Mouse (Mus musculus) left cerebral cortex, adult 2 months (tissue): ENCODE results near the gene Kncn. TPM values are rescaled to one million over a fixed set of nuclear protein-coding genes. Genes with fewer than 3 reads are reported as not detected.

ENCODE experiments used
- DNase-seq, 2 experiments: peaks; one replicate each; pipeline ENCODE4 v3.0.0; 2021 to 2022; ENCODE audit warnings: low spot score in 2 of 2, mixed read lengths in 1 of 2; ENCODE audit errors: extremely low spot score in 1 of 2
- H3K27ac ChIP-seq: fragments of 200-600 bp; 2 replicates; pipeline ENCODE4 v1.8.1; 2022
- H3K4me3 ChIP-seq: fragments of 200-600 bp; 2 replicates; pipeline ENCODE4 v1.8.1; 2022
- CTCF ChIP-seq: fragments of 200-600 bp; IDR thresholded peaks from 2 replicates; pipeline ENCODE4 v1.8.1; 2022; ENCODE audit warnings: antibody characterized with exemption, mild to moderate bottlenecking, moderate library complexity
- intact Hi-C: fragments of 180-260 bp; cut with DNase I; formaldehyde crosslinking; loops from one replicate; pipeline ENCODE4 v1.15.1; 2025
- total RNA-seq, 2 experiments: library from RNA; stranded (reverse); gene quantifications; 2 replicates each; pipeline ENCODE4 v1.2.3; 2021

The Kncn gene
- total RNA-seq, 2 experiments from 2014 or later, result 0.45 to 0.70 TPM

DNA sequence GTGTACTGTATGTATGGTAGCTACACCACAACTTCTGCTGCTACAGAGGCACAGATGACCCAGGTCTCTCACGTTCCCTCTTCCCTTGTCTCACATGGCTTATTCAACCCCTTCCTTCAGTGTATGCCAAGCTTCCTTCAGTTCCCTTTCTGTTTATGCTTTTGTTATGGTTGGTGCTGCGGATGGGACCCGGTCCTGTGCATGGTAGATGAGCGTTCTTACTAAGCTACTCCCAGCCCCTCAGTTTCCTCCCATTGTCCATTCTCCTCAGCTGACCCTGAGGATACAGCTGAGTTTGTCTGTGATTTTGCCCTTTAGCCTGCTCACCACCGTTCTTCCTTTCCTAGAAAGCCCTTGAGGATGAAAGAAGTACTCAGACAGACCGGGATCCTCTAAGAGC lies 32.6 kb upstream of the Kncn start:
- Histone ChIP-seq H3K4me3 (no peak overlapping the region), H3K27ac (no peak overlapping the region)
- no peak for DNase-seq
- no peak for TF ChIP-seq CTCF
- intact Hi-C loops, result no loop called here

GRCm38 (mm10) chr4:115855100-115855499 lies 29.1 kb upstream of the Kncn start:
- intact Hi-C loops, result no loop called here
- Histone ChIP-seq H3K4me3 (no peak overlapping the region), H3K27ac (no peak overlapping the region)
- TF ChIP-seq CTCF, result no peak
- DNase-seq, result no peak

DNA sequence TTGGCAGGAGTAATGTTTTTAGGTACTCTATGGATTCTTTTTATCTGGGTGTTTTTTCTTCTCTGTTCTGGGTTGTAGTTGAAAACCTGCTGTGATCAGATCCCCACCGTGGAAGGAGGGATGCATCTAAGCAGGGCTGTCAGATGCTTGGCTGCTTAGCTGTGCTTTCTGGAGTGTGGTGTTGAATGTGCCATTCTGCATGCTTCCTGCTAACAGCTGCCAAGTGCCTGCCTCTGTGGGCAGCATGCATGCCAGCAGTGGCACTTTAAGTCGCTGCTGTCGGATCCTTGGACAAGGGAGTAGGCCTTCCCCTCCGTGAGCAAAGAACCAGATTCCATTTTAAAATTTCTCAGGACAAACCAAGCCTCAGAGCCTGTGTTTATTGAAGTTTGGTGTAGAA lies 28.6 kb upstream of the Kncn start:
- TF ChIP-seq CTCF, result no peak
- DNase-seq, result no peak
- Histone ChIP-seq H3K27ac (no peak overlapping the region), H3K4me3 (no peak overlapping the region)
- intact Hi-C loops, result no loop called here

DNA sequence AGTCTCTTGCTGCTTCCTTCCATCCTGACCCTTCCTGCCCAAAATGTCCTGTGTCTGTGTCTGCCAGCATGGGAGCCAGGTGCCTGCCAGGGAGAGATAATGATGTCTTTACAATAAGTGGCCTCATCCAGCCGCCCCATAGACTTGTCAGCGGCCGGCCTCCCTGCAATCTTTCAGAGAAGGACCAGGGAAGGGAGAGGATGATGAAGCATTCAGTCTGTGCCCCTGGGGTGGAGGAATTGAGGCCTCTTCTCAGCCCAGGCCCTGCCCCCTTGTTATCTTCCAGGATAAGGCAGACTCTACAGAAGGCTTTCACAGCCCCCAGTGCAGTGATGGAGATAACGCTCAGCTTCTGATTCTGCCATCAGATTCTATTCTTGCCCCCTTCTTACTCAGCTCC lies 27.9 kb upstream of the Kncn start:
- Histone ChIP-seq H3K27ac (no peak overlapping the region), H3K4me3 (no peak overlapping the region)
- intact Hi-C loops, result no loop called here
- no peak for DNase-seq
- no peak for TF ChIP-seq CTCF

DNA sequence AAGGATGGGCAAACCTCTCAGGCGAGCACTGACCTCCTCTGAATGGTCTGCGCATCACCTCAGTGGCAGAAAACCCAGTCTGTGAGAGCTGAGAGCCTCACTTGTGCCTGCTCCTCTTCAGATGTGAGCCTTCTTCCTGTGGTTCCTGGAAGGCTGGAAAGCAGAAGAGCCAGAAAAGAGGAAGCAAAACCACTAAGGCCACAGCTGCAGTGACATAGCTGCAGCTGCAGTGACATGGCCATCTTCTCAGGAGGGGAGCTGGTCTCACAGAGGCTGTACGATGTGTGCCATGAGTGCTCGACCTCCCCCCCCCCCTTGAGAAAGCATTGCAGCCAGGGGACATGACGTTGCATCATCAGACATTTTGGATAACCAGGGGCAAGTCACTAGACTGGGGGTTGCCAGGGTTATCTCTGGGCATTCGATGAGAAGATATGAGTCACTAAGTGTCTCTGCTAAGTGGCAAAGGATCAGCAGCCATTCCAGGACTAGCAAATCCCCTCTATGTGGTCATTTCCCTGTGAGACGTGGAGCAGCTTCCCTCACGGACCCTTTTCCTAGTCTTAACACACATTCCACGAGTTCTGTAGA lies 26.8 kb upstream of the Kncn start:
- H3K4me3 ChIP-seq, result no peak overlapping the region
- H3K27ac ChIP-seq, result no peak overlapping the region
- no peak for TF ChIP-seq CTCF
- intact Hi-C loops, result no loop called here
- no peak for DNase-seq

GRCm38 (mm10) chr4:115863352-115863751 lies 20.8 kb upstream of the Kncn start:
- Histone ChIP-seq H3K4me3 (no peak overlapping the region), H3K27ac (no peak overlapping the region)
- intact Hi-C loops, result no loop called here
- TF ChIP-seq CTCF, result no peak
- no peak for DNase-seq

DNA sequence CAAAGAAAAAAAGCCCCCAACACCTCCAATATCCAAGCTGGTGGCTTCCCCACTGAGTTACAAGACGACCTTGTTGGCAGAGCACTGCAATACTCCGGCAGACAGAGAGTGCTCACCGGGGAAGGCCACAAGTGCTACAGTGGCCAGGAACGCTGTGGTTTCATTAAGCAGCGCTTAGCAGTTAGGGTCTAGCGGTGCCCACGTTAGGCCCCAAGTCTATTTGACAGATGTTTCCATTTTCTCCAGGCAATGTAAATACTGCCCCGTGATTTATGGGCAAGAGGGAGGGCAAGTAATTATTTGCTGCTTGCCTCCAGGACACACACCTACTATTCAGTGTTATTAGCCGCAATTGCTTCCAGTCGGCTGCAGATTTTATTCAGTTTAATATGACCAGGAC lies 20.3 kb upstream of the Kncn start:
- Histone ChIP-seq H3K4me3 (no peak overlapping the region), H3K27ac (no peak overlapping the region)
- intact Hi-C loops, result no loop called here
- no peak for TF ChIP-seq CTCF
- DNase-seq, result no peak

DNA sequence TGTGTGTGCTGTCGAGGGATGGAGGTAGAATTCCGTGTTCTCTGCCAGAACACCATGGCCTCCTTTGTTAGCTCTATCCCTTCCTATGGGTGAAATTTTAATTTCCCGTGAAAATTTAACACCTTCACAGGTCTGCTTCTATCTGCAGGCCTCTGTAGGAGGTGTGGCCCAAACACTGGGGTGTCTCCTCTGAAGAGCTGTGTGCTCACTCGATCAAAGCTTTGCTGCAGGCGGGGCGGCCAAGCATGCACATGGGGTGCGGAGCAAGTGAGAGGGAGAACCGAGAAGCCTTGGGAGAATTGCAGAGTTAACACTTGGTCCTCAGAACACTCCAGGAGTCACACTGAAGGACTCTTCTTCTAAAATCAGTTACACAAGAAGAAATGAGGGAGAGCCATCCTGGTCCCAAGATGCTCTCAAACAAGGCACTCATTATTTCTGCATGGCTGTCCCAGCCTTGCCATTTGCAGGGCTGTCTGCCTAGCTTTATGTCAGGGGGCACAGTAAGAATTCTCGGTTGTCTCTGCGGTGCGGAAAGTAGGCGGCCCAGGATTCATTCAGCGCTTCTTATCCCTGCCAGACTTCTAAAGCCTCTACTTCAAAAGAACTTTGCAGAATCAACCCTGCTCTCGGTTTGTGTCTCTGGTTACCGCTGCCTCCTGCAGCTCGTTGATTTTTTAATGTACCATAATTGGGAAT lies 14.5 kb upstream of the Kncn start:
- DNase-seq, result no peak
- Histone ChIP-seq H3K27ac (no peak overlapping the region), H3K4me3 (no peak overlapping the region)
- intact Hi-C loops, result no loop called here
- TF ChIP-seq CTCF, result no peak

DNA sequence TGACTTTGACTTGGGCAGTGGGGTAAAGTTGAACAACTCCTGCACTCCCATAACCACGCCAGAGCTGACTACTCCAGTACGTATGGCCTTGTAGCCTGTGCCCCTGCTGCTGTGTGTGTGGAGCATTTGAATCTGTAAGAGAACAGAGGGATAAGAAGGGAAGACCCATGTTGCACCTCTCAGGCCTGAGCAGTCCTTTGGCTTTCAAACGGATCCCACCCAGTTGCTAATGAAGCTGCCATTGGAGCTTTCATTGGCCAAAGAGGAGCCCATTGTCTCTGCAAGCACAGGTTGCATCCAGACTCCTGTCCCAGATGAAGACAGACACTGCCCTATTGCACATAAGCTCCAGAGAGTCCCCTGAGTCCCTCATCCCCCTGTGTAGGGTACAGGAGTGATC lies 11.0 kb upstream of the Kncn start:
- intact Hi-C loops, result no loop called here
- no peak for TF ChIP-seq CTCF
- Histone ChIP-seq H3K27ac (no peak overlapping the region), H3K4me3 (no peak overlapping the region)
- DNase-seq, result no peak

- no peak for DNase-seq
- no peak for TF ChIP-seq CTCF
- intact Hi-C loops, result no loop called here
- Histone ChIP-seq H3K4me3 (no peak overlapping the region), H3K27ac (no peak overlapping the region)
These were observed 6.0 kb upstream of the Kncn start for GRCm38 (mm10) chr4:115878216-115878678.

- TF ChIP-seq CTCF, result no peak
- Histone ChIP-seq H3K27ac (no peak overlapping the region), H3K4me3 (no peak overlapping the region)
- no peak for DNase-seq
- intact Hi-C loops, result no loop called here
These were observed 5.4 kb upstream of the Kncn start for GRCm38 (mm10) chr4:115878828-115879227.

DNA sequence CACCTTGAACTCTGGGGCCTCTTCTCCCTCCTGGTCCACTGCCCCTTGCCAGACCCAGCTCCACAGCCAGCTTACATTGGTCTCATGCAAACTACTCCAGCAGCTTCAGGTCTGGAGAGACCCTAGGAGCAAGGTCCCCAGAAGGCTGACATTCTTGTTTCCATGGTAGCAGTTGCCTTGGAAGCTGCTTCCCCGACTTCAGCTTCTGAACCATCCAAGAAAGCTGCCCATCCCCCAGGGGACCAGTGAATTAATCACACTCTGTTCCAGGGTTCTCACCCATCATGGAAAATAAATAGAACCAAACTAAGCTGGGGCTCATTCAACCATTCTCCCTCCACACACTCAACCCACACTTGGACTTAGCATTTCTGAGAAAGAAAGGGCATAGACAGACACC lies 3.0 kb upstream of the Kncn start:
- H3K4me3 ChIP-seq, result no peak overlapping the region
- H3K27ac ChIP-seq, result no peak overlapping the region
- intact Hi-C loops, result no loop called here
- TF ChIP-seq CTCF, result no peak
- peak in 1 of 2 experiments; percentile 55 for DNase-seq

GRCm38 (mm10) chr4:115882195-115882594 lies 2.0 kb upstream of the Kncn start:
- Histone ChIP-seq H3K4me3 (no peak overlapping the region), H3K27ac (no peak overlapping the region)
- no peak for DNase-seq
- intact Hi-C loops, result no loop called here
- TF ChIP-seq CTCF, result no peak
